Mouse (Mus musculus): ENCODE measurements at regions not wholly inside any gene's neighbourhood (a gene's known extent, or its start where the extent isn't known, plus 50 kb on each side); places are given as distances from the start of the nearest gene placed in this dataset.
A peak's percentile ranks its signal among the peaks of the same experiment; 100 is the strongest.

DNA sequence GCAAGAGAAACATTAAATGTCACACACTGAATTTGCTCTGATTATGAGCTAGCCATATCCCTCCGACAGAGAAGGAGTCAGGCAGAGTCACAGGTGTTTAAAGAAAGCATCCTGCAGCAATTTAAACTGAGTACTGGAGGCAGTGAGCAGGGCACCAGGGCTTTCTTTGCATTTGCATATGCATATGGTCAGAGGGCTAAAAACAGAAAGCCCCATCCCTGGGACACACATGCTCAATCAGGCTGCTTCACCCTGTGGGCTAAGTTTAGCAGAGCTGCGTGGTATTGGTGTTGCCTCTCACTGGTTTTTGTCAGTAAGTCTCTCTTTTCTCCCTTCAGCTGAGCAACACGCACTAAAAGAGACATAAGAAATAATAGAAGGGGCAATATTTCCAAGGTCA, 289.9 kb upstream of the Rps6ka3 start:
- peak; percentile 42 to 51 for DNase-seq (ENCODE audit: extremely low spot score in 1 of 2, low spot score in 1 of 2)

DNA sequence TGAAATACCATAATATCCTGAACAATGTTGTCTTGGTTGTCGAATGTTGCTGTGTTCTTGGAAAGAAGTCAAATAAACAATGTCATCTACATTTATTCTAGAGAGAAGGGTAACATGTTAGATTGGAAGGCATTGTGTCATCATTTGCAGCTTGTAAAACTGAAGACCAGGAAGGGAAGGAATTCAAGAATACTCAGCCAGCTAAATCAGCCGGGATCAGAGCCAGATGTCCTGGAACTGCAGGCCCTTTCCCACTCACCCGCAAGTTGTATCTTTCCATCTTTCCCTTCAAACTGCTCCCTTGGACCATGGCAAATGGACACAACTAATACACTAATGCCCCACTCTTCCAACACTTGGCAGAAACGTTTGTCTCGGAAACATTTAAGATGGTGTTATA, 288.7 kb upstream of the Rps6ka3 start:
- DNase-seq (ENCODE audit: extremely low spot score in 1 of 2, low spot score in 1 of 2), result peak in 1 of 2 experiments; percentile 38

DNA sequence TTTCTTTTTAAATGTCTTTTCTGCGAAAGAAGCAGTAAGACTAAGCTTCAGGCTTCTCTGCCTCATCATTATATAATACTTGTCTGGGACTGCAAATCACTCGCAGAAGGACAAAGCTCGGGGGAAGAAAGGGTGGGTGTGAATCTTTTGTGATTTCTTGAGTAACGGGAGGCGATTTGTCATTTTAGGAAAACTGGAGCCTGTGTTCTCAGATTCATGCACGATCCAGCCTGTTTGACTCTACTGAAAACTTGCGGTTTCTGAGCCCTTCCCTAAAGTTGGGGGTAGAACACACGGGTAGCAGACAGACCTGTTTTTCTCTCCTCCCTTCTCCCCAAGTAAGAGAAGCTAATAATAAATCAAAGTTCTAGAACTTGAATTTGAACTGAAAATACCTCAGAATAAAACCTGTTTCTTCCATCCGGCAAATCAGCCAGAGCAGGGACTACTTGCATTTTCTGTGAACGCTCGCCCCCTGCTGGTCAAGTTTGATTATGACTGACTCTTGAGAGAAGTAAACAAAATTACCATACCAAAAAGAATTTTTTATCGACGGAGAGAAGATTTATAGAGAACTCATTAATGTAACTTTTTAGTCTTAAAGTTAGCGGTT, 288.2 kb upstream of the Rps6ka3 start:
- DNase-seq (ENCODE audit: extremely low spot score in 1 of 2, low spot score in 1 of 2), result peak; percentile 56 to 92

DNA sequence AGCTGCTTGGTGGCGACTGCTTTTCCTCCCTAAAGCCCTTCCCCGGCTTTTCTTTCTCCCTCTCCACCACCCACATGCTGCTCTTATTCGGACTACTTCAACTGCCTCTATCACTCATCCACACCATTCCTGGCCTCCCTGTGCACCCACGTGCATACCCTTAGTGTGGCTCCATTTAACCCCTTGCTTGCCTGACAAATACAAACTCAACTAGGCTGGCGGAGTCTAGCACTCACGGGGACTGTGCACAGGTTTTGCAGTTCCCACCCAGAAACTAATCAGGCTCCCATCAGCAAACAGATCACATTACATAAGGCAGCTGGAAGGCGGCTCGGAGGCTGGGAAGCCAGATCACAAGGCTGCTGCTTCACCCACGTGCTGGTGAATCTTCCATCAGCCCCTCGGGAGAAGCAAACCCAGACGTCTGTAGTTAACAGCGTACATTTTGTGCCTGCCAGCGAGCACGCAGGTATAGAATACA, 287.0 kb upstream of the Rps6ka3 start:
- peak; percentile 75 to 76 for DNase-seq (ENCODE audit: extremely low spot score in 1 of 2, low spot score in 1 of 2)

DNA sequence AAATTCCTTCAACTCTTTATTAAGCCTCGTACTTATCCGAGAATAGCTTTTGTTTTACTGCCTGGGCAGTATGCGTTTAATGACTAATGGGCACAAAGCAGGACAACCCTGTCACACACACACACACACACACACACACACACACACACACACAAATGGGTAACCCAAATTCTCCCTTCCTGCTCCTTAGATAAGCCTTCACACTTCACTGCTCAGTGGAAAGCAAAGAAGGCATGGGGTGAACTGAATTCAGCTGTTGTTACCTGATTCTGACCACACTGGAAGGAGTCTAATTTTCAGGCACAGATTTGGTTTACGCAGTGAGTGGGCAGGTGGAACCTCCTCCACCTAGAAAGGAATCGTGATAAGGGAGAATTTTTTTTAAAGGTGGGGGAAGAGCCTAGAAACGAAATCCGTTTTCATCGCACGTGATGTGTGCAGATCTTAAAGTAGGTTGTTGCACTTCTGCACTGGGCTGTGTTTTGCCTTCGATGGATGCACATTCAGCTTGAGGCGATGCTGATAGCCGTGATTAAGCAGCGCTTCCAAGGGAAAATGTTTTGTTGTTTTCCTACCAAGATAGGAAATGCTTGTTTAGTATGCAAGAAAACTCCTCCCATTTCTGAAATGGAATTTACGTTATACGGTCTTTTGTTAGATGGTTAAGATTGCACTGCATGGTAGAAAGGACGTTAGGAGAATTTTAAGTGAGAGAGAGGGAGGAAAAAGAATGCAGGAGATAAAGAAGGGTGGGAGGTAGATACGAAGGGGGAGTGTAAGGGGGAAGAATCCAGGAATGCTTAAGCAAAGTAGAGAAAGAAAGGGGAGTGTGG, 286.2 kb upstream of the Rps6ka3 start:
- DNase-seq (ENCODE audit: extremely low spot score in 1 of 2, low spot score in 1 of 2), result peak; percentile 20 to 53

DNA sequence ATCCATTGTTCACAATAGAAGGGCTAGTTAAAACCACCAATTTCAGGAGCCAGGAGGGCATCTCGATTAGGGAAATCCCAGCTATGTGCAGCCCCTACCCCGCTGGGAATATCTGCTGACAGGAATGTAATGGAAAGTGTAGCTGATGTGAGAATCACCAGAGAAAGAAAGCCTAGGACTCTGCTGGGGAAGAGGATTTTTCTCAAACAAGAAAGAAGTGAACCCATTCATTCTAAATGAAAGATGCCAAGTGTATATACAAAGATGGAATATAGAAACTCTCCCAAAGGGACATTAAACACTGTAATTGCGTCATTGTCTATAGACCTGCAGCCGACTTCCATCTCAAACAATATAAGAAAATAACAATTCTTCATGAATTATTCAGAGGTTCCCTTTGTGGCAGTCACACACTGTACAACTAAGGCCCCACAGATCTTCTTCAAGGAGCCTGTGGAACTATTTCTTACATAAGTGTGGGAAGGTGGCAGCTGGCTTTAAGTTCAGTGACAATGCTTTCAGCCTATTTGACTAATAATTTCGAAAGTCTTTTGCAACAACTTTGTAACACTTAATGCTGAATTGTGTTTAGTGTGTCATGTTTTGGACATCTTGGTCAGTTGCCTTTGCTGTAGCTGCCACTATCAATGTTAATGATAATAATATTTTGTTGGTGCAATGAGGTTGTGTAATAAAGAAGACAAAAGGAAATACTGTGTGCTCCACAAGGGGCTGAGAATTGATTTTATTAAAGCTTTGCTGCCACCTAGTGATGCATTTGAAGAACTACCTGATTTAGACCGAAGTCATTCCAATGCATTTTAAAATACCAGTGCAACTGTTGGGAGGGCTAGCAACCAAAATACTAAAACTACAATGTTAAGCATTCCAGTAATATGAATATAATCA, 285.4 kb upstream of the Rps6ka3 start:
- DNase-seq (ENCODE audit: extremely low spot score in 1 of 2, low spot score in 1 of 2), result peak in 1 of 2 experiments; percentile 47

DNA sequence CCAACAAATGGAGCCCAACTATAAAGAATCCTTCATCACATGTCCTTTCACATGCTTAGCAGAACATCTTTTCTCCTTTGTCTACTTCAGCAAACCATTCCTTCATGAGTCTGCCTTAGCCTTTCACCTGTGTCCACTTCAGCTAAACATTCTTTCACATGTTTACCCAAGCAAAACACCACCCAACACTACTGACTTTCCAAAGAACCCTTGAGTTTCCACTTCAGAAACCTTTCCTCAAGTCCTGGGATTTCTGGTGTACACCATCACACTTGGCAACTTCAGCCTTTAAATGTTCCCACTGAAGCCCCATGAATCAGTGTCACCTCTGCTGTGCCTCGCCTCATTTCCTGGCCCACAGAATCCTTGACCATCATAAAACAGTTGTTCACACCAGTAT, 278.2 kb upstream of the Rps6ka3 start:
- DNase-seq (ENCODE audit: extremely low spot score in 1 of 2, low spot score in 1 of 2), result no peak

DNA sequence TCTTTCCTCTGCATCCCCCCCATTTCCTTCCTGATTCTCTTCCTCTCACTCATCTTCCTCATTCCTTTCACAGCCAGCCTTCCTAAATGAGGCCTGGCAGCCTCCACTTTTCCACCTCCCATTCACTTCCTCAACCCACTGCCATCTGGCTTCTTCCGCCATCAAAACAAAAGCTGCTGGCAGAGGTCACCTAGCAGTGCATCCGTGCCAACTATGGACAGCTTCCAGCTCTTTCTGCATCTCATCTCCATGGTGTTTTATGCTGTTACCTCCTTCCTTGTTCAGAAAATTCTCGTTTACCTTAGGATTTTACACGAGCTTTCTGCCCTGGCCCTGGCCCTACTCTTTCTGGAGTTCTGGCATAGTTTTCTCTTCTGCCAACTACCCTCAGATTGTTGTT, 262.9 kb upstream of the Rps6ka3 start:
- DNase-seq (ENCODE audit: extremely low spot score in 1 of 2, low spot score in 1 of 2), result no peak

DNA sequence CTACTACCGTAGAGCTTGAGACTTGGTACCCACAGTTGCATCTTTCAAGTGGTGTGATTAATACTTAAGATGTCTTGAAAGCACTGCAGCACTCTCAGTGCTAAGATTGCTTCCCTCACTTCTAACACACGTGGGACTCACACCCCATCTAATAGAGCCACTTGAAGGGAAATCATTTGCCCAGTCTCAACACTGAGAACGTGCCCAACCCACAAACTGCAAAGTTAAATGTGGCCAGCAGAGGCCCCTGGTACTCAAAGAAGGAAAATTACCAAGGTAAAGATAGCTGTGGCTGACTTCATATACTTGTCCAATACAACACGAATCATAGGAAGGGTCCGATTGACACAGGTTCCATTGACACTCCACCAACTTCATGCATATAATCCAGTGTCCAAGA, 238.4 kb upstream of the Rps6ka3 start:
- peak; percentile 2 to 43 for DNase-seq (ENCODE audit: extremely low spot score in 1 of 2, low spot score in 1 of 2)

DNA sequence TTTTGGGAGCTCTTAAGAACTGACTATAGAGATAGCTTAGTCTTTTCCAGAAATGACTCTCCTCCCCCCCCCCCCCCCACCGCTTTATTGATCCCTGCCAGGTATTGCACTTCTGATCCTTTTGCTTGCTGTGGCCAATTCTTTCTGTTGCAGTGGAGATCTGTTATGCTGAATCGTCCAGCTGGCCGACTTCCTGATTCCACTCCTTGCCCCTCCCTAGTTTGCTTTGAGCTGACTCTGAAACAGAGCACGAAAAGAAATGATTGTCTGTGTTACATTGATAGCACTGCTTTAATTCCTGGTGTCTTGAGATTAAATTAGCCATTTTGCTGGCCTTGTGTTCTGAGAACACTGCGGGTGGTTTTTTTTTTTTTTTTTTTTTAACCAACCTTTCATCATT, 233.5 kb upstream of the Rps6ka3 start:
- DNase-seq (ENCODE audit: extremely low spot score in 1 of 2, low spot score in 1 of 2), result no peak

DNA sequence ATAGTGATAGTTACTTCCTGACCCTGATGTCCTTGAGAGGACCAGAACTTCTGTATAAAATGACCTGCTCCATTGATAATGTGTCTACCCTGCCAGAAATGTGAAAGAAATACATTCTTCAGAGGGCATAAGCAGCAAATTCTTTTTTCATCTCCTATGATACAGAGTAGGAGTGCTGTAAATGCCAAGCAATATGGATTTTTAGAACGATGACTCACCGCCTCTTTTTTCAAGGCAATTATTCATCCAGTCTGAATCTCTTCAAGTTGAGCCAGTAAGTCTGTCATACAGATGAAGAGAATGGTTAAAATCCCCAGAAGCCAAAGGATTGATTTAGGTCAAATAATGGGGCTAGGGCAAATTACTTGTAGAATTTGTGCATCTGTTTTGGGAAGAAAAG, 225.4 kb upstream of the Rps6ka3 start:
- peak; percentile 26 to 67 for DNase-seq (ENCODE audit: extremely low spot score in 1 of 2, low spot score in 1 of 2)

DNA sequence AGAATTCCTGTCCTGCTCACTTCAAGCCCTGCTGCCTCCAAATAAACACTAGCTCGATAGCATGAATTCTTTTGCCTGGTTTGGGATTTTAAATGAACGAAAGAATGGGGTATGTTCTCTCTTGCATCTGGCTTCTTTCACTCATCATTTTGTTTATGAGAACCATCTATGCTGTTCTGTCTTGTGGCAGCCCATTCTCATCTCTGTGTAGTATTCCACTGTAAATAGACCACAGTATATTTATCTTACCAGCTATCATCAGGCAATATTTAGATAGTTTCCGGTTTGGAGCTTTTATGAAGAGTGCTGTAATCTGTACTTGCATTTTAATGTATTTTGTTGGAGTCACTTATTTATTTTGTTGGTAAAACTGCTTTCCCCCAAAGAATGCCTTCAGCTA, 222.4 kb upstream of the Rps6ka3 start:
- no peak for DNase-seq (ENCODE audit: extremely low spot score in 1 of 2, low spot score in 1 of 2)

DNA sequence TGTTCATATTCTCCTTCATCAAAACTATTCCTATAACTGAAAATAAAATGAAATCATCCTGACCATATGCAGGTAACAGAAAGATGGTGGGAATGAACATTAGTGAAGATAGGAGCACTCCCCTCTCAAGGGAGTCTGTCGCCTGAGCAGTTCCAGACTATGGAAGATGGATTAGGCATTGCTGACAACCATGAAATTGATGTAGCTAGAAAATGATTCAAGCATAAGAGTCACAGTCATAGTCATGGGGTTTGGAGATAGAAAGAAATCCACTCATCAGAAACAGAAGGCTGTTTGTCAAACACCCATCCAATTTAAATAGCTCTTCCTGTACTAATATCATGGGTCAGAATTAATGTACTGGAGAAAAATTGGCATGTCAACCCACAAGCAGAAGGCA, 191.2 kb upstream of the Rps6ka3 start:
- DNase-seq (ENCODE audit: extremely low spot score in 1 of 2, low spot score in 1 of 2), result no peak

DNA sequence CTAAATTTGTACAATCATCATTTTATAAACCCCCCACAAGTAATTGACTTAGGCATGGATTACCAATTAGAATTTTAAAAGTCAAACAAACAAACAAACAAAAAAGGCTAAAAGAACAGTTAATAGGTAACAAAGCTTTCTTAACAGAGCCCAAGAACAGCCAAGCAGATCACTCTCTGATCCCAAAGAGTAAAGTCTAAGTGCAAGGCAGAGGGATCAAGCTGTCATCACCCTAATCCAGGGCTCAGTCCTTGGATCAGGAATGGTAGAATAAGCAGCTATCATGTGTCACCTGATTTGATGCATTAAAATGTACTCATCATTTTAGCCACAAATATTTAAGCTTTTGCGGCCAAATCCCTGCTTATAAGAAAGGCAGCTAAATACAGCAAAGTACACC, 183.8 kb upstream of the Rps6ka3 start:
- DNase-seq (ENCODE audit: extremely low spot score in 1 of 2, low spot score in 1 of 2), result no peak

DNA sequence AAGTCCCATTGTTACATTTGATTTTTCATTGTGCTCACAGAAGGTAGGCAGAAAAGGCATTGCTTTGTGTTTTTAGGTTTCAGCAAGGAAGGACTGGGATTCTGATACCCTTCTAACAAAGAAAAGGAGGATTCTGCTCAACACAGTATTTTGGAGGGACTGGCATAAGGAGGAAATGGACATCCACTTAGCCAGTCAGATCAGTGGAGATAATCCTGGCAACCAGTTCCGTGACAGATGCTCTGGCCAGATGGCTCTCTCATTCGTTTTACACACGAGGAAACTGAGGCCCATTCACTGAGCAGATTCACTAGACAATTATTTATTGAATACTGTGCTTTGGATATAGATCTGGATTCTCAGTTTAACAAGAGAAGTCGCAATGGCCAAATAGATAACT, 178.2 kb upstream of the Rps6ka3 start:
- DNase-seq (ENCODE audit: extremely low spot score in 1 of 2, low spot score in 1 of 2), result no peak

DNA sequence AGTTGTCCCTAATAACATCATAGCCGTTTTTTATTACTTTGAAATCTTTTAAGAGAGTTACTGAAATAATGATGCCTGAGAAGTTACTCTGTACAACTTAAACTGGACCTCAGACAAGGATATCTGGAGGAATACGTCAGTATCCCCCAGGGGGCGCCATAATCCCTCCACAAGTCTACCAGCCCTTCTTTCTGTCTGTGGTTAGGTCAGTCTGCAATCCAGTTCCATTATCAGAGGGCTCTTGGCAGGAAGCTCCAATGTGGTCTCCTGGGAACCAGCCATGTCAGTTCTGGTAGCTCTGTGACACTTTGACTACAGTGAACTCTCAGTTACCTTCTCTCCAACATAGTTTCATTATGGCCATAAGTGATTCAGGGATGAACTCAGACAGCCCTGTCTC, 166.7 kb upstream of the Rps6ka3 start:
- peak in 1 of 2 experiments; percentile 48 for DNase-seq (ENCODE audit: extremely low spot score in 1 of 2, low spot score in 1 of 2)

DNA sequence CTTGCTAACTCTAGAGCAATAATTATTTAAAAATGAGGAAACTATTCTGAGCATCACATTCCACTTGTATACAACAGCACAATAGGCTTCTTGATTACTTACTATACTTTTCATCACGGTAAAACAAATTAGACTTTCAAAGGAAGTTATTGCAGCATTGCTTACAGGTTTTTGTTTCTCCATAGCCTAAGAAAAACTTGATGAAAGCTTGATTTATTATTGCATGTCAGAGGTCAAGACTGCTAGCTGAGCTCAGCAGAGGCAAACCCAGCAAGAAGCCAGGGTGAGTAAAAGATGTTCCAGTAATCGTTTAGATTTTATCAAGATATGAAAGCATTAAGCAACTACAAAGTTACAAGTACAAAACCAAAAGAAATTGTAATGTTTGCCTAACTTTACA, 162.2 kb upstream of the Rps6ka3 start:
- no peak for DNase-seq (ENCODE audit: extremely low spot score in 1 of 2, low spot score in 1 of 2)

DNA sequence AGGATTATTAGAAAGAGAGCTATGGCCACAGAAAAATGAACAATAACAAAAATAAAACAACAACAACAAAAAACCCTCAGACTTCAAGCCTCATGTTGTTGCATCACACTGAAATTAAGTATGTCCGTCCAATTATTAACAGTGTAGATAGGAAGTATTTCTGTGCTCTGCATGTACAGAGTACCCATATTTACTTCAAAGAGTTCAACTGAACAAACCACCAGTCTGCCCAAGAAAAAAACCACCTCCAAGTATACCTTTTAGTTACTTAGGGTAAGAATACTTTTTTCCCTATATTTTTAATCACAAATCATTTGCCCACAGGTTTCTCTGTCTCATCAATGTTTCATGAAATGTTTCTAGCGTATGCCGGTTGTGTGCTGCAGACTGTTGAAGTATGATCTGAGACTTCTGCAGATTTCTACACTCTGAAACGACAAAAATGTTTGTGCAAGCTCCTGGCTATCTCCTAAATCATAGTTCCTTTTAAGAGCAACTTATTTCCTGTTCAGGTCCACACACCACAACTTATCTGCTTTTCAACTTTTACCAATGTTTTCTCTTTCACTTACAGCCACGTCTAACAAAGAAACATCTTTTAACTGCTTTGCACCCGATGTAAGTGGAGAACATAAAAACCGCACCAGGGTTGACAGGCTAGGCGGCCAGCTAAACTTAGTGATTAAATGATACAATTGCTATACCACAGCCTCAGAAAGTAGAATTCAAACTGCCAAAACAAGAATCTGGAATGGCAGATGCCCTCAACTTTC, 154.2 kb upstream of the Rps6ka3 start:
- DNase-seq (ENCODE audit: extremely low spot score in 1 of 2, low spot score in 1 of 2), result no peak

DNA sequence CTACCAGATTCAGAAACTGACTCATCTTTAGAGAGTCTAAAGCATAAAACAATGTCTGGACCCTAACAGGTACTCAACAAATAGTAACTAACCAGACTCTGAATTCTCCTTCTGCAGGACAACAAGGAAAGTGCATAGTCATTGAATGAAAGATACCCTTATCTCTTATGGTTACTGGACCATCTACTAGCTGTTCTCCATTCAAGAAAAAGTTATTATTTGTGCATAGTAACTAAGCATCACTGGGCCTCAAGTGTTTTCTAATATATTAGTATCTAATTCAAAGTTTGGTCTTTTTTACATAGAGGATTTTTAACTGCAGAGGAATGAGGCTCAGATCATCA, 153.7 kb upstream of the Rps6ka3 start:
- no peak for DNase-seq (ENCODE audit: extremely low spot score in 1 of 2, low spot score in 1 of 2)

DNA sequence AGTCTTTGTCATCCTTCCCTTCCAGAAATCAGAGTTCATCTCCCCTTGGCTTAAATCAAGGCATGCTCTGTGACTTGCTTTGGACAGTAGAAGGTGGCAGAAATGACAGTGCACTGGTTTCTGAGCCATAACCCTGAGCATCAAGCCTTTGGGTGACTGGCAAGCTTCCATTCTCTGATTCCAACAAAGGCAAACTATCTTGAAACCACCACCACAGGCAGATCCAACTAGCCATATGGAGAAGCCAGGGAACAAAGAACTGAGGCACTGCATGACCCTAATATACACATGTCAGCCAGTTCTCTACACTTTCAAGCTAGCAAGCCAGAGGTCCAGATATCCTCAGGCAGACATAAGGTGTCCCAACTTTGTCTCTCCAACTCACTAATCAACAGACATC, 151.2 kb upstream of the Rps6ka3 start:
- no peak for DNase-seq (ENCODE audit: extremely low spot score in 1 of 2, low spot score in 1 of 2)

DNA sequence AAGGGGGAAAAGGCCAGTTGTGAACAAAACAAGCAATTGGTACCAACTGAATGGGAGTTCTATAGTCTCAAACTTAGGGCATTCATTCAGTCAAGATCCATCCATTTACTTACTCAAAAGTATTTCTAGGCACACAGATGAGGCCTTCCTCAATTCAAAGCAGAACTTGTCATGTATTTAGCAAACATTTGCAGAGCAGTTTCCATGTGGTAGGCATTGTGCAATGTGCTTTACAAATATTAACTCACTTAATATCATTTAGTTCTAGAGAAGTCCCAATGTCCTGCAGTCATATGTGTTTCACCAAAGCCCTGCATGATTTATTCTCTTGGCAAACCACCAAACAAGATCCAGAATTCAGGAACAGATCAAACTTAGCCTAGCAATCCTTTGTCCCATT, 148.8 kb upstream of the Rps6ka3 start:
- no peak for DNase-seq (ENCODE audit: extremely low spot score in 1 of 2, low spot score in 1 of 2)
